Mouse (Mus musculus): Measurements from ENCODE around the gene Ikzf1.

- TF ChIP-seq CTCF (IDR thresholded peaks at IDR 0.05; ENCODE audit: borderline replicate concordance, extremely low read depth, insufficient read depth, insufficient read length) (no peak), POLR2A (IDR thresholded peaks at IDR 0.05; ENCODE audit: borderline replicate concordance, extremely low read depth, insufficient read depth, insufficient read length, poor library complexity, severe bottlenecking) (no peak)
Observed at GRCm38 (mm10) chr11:11768057-11768456, 83.3 kb downstream of the Ikzf1 start.
